Mouse (Mus musculus) yolk sac, embryonic 10.5 days (tissue): ENCODE measurements around the gene Haspin.
A peak's percentile ranks its signal among the peaks of the same experiment; 100 is the strongest.
"Not testable (repeated sequence)": the region's sequence is repeated elsewhere in the genome, so short reads cannot be mapped to it uniquely, and the experiment has no call there.

Experiments
- DNase-seq: peaks from one replicate; pipeline ENCODE4 v3.0.0-alpha.2; 2017; ENCODE audit warnings: low spot score

Gene Haspin

DNA sequence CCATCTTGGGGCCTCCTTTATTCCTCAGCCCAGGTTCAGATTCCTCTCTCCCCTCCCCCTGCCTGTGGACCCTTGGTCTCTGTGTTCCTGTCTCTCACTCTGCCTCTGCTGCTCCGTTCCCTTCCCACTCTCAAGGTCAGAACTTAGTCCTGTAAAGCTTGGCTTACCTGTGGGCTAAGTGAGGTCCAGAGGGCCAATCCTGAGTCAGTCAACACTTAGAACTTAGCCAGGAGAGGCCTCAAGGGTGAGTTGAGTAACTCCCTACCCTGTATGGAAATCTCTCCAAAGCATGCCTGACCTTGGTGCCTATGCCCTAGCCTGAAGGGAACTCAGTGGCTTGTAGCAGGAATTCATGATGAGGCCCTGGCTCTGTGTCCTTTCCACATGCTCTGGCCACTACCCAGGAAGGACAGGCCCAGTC is 6.2 kb upstream of the Haspin start:
- DNase-seq, result no peak

DNA sequence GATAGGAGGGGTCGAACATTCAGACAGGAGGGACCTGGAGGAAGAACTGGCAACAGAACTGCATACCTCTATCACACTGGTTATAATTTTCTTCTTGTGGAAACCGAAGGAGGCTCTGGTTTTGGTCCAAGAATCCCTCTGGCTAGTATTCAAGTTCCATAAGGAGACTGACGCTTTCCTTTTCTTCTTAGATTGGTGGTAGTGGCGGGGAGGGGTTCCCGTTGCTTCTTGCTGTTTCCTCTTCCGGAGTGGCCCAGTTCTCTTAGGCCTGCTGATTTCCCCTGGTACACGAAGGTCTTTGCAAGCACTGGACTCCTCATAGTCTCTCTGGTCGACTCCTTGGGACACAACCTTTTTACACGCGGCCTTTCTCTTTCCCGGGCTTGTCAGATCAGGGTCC is 978 bp downstream of the Haspin start:
- DNase-seq, result peak; percentile 16

DNA sequence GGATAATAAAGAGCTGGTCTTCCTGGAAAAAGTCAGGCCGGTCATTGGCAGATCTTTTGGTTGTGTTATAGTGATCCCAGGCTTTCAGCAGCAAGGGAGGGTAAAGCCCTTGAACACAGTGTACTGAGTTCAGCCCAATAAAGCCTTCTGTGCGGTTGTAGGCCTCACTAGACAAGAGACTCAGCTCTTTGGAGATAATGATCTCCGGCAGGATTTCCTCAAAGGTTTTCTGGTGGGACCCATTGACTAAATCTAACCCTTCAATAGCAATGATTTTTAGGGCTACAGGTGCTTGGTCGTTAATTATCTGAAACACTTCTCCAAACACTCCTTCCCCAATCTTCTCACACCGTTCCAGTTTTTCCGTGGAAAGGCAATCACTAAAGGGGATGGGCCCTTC is 1.5 kb downstream of the Haspin start:
- no peak for DNase-seq

DNA sequence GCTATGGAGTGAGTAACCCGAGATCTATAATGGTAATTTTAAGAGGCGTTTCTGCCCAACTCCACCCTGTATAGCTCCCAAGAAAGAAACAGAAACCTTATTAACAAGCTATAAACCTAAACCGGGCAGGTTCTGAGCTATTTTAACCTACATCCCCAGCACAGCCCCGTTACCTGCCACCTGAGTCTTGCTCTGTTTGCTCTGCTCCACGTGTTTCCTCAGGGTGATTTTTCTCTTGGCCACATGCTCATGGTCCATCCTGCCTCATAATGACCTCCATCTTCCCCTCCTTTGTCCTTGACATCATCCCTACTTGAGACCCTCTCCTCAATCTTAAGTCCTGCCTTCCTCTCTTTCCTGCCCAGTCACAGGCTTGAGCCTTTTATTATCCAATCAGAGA is 3.9 kb downstream of the Haspin start:
- no peak for DNase-seq

DNA sequence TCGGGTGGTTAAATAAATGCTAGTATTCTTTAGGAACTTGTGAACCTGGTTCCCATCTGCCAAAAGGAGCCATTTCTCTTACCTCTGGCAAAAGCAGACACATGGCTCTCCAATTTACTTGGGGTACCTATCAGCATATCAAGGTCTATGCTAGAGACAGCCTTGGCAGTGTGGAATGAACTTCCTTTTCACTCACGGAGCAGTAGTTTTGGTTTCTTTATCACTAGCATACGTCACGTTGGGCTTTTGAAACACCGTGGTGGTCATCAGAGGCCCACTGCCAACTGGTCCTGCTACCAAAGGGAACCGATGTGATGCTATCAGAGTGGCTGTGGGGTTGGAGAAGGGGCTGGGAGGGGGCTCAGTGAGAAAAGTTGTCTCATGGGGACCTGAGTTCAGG is 5.1 kb downstream of the Haspin start:
- DNase-seq, result no peak

DNA sequence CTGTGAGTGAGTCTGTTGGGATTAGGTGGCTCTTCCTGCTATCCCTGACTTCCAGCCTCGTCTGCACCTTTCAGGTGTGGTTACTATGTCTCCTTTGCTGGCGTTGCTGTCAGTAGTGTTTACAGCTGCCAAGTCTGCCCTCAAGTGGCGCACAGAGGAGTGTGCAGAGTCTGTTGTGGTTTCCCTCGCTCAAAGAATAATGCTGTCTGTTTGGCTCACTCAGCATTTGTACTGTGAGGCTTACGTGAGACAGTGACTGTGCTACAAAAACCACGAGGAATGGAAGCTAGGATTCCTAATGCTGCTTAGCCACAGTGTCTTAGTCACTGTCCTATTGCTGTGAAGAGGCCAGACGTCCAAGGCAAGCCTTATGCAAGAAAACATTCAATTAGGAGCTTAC is 7.1 kb downstream of the Haspin start:
- no peak for DNase-seq

DNA sequence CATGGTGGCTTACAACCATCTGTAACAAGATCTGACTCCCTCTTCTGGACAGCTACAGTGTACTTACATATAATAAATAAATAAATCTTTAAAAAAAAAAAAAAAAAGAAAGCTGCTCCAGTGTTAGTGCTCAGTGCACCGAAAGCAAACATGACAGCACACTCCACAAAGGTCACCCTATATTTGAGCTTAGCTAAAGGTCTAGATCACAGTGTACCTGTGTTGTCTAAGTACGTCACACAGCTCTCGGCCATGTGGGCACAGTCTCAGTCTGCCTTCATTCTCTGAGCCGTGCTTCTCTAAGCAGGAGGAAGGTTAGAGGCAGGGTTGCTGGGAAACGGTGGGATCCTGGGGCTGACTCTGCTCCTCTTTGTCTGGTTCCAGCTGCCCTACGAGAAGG is 11.6 kb downstream of the Haspin start:
- DNase-seq, result no peak

DNA sequence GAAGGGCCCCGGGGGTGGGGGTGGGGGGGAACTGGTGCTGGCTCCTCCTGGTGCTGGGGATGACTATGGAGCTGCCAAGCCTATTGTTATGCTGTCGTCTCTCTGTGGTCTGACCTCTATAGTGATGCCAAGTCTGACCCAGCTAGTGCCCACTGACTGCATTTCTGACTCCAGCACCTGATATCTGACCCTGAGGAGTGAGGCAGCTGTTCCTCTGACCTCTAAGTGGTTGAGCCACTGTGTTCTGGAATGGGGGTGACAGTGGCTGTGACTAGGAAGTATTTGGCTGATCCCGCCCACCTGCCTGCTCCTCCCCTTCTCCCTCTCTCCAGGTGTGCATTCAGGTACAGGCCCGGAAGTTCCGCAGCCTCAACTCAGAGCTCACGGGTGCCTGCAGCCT is 26.7 kb downstream of the Haspin start:
- no peak for DNase-seq

DNA sequence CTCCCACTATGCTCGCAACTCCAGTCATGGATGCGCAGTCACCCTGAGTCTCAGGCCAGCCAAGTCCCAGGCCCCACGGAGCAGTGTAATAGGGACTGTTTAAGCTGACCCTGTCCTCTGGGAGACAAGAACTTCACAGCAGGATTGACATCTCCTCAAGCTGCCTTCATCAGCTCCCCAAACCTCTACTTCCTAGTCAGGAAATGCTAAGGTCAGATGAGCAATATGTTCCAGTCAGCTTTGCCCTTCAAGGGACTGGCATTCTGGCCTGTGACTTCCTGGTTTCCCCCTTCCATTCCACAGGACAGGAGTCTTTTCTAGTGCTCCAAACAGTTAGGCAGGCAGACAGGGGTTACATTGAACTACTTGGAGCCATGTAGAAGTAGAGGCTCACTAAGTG is 28.2 kb downstream of the Haspin start:
- no peak for DNase-seq

DNA sequence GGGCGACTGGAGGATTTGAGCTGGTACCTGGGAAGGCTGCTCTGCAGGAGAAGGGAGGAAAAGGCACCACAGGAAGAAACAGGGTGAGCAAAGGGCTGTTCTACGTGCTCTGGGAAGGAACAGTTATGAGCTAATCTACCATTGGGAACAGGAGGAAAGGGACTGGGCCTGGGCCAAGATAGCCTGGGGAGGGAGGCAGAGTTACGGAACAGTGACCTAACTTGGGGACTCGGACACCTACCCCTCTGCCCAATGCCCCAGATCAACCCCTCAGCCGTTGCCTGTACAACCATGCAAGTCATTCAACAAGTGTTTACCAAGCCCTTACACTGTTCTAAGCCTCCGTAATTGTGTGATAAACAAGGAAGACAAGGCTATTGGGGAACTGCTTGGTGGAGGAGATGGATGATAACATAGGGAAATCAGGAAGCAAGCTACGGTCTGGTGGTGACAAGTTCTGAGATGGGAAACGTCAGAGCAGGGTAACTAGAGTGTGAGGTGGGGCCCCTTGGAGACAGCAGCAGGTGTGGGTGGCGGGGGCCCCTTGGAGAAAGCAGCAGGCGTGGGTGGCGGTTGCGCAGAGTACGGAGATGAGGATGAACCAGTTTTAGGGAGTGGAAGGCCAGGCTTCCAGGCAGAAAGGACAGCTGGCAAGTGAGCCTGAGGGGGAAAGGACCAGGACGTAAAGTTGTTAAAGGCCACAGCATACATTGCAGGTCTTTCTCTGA is 29.0 kb downstream of the Haspin start:
- no peak for DNase-seq

DNA sequence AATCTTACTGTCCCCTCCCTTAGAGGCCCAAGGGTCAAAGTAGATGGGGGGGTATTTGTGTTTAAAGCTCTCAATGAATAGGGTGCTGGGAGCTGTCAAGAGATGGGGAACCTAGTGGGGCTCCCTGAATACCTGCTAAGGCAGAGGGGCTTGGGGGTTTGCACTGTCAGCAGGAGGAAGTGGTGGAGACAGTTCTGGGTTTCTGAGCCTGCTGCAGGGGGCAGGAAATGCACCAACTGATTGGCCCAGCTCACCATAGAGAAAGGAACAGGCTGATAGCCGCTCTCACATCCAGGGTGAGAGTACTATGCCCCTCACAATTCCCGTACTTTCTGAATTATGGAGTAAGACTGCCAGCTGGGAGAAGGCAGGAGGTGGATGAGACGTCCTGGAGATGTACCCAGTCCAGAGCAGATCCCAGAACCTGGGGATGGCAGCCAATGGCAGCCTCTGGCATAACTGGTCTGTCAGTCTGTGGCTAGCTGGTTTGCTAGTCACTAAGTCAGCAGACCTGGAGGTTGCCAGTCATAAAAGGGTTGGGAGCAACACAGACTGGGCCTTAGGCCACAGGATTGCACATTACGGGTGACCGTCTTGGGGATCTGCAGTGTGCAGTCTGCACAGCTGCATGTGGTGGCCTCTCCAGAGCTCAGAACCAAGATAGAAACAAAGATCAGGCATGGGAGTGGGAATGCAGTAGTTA is 29.7 kb downstream of the Haspin start:
- DNase-seq, result no peak

DNA sequence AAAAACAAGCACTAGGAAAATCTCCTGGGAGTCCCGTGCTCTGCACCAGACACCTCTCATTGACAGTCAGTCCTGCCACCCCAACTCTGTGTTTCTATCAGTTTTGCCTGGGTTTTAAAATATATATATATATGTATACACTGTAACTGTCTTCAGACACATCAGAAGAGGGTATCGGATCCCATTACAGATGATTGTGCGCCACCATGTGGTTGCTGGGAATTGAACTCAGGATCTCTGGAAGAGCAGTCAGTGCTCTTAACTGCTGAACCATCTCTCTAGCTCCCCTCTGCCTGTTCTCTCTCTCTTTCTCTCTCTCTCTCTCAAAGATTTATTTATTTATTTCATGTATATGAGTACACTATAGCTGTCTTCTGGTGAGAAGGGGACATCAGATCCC is 30.7 kb downstream of the Haspin start:
- DNase-seq, result not testable (repeated sequence)

DNA sequence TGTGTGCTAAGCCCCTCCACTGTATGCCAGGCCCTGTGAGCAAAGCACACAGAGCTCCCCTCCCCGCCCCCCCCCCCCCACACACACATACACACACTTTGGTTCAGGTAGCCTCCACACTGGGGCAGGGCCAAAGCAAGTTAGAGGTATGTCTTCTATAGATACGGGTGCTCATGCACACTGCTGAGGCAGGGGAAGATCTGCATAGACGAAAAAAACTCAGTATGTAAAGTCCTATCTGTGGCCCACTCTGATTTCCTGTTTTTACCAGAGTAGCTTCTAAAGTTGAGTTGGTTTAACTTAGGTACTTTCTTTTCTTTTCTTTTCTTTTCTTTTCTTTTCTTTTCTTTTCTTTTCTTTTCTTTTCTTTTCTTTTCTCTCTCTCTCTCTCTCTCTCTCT is 32.8 kb downstream of the Haspin start:
- DNase-seq, result no peak

DNA sequence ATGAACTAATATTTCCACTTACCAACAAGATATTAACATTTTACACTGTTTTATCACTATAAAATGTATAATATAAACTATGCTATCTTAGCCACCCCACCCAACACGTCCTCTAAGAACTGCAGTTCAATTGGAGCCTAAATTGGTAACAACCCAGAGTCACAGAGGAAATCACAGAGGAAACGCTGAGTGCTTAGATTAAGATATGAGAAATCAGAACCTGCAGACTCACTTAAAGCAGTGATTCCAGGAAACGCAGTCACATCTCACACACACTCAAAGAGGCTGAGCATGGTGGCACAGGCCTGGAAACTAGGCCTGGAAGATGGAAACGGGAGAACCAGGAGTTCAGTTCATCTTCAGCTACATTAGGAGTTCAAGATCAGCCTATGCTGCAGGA is 36.8 kb downstream of the Haspin start:
- DNase-seq, result no peak

DNA sequence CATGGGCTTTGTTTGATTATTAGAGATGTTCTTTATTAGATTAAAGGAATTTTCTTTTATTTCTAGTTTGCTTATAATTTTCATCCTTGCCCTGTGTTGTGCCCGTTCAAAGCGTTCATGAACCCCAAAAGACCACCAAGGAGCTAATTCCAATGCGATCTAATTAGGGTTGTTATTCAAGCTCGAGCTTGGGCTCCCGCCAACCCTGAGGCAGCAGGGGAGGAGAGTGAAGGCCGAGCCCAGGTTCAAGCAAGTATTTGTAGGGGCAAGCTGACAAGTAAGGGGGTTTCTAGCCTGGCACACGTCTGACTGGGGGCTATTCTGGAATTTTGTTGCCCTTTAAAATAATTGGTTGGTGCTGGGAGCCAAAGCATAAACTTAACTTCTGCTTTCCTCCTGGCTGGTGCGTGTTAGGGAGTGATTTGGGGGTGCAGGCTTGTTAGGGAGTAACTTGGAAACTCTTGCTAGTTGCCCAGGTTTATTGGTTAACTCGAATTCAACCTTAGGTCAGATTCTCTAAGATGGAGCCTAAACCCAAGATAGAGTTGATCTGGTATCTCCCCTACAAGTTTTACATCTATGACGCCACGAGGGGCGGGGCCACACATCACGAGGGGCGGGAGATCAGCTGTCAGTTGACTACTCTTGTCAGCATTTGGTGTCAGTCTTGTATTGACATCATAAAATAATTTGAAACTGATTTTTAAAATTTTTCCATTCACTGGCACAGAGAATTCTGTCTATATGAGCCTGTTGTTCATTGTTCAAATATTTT is 37.9 kb downstream of the Haspin start:
- no peak for DNase-seq

DNA sequence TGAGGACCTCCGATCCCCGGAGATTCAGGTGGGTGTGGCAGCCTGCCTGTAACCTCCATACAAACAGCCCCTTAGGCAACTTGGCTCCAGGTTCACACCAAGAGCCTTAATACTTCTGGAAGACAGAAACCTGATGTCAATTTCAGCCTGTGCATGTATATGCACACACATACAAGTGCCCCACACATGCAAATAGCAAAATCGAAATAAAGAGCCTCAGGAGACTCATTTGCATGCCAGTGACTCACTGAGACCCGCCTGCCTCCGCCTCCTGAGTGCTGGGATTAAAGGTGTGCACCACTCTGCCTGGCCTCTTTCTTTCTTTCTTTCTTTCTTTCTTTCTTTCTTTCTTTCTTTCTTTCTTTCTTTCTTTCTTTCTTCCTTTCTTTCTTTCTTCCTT is 39.2 kb downstream of the Haspin start:
- DNase-seq, result no peak

DNA sequence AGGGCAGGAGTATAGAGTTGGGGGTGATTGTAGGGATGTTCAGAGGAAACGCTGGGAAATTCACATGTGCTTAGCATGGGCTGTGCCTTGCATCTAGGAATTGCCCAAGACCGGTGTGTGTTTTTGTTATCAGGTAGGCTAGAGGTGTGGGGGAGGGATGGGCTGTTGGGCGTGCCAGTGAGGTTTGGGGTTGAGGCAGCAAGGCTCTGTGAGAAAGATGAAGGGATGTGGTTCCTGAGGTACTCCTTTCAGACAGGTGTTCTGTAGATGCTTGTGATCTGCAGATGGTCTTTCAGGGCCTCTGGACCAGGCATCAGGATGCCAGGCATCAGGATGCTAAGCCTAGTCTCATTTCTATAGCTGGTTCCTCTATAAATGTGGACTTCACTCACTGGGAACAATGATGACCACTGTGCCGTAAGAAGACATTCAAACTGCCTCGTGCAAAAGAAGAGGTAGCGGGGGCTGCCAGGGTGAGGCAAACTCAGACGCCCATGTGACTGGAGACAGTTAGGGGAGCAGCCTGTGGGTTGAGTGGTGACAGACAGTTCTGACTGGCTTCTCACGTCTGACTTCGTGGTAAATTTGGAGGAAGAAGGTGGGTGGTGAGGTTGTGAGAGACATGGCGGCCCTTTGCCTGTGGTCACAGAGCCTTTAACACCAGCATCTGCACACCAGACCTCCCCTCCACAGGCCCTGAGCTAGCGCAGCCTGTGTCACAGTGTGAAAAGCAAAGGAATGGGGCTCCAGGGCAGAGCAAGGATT is 43.7 kb downstream of the Haspin start:
- no peak for DNase-seq

DNA sequence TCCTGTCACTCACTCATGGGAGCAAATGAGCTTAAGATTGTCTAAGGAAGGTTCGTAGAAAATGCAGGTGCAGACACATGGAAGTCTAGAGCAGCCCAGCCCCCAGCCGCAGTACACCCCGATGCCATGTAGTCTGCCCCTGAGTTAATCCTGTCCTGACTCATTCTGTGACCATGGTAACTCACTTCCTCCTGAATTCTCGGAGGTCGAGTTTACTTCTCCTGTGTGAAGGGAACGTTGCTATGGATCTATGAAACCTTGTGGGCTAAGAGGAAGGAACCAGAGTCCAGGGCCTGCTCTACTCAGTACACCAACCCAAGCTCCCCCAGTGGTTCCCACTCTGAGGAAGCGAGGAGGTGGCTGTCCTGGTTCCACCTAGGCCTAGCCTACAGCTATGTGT is 45.2 kb downstream of the Haspin start:
- no peak for DNase-seq

DNA sequence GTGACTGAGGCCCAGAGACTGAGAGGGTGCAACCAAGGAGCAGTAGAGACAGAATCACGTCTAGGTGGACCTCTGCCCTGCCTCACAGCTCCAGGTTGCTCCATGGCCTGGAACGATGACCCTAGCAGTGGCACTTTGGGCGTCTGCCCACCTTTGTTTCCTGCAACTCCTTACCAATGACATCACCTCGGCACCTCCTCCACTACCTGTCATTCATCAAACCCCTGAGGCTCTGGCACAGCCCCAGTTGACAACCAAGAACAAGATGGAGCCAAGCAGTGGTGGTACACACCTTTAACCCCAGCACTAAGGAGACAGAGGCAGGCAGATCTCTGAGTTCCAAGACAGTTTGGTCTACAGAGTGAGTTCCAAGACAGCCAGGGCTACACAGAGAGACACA is 46.0 kb downstream of the Haspin start:
- DNase-seq, result no peak

DNA sequence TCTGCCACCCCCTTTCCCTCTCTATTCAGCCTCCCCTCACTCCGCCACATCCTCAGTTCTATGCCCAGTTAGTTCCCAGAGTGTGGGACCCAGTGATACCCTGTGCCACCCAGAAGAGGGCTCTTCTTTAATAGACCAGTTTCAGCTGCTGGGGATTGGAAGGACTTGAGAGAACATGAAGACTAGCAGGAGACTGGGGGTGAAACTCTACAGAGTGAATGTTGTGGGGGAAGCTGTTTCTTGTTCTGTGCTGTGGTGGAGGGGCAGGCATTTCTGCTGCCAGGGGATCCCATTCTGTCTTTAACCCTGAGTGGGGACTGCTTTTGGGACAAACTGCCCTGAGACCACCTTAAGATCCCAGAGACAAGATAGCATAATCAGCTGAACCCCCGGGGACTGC is 47.3 kb downstream of the Haspin start:
- DNase-seq, result no peak

DNA sequence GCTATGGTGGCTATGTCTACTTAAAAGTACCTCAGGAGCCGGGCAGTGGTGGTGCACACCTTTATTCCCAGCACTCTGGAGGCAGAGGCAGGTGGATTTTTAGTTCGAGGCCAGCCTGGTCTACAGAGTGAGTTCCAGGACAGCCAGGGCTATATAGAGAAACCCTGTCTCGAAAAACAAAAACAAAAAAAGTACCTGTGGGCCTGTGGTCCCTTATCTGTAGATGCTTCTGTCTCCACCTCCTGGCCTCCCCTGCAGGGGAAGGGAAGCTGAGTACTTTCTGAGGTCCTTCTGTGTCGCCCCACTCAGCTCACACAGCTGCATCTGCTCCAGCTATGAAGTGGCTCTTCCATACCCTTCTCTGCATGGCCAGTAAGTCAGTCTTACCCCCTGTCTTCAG is 47.8 kb downstream of the Haspin start, which contains the start of gene Itgae:
Itgae (plus strand) TSS at position 301 of the 400 bp plus-strand sequence.
- DNase-seq, result no peak
